Mouse (Mus musculus) liver, postnatal 0 days (tissue): ENCODE data around the gene B4galt3. TPM values are rescaled to one million over a fixed set of nuclear protein-coding genes. Genes with fewer than 3 reads are reported as not detected.
A peak's percentile ranks its signal among the peaks of the same experiment; 100 is the strongest.

Source experiments
- ATAC-seq: fragments of 200-750 bp; cut with Nextera tagmentation; 2 replicates; pipeline ENCODE4 v1.8.0; 2017; ENCODE audit warnings: mild to moderate bottlenecking, moderate library complexity
- DNase-seq: peaks from one replicate; pipeline ENCODE4 v3.0.0-alpha.2; 2016
- H3K27ac ChIP-seq: fragments of 300-500 bp; sonication (generic); 2 replicates; pipeline ENCODE4 v1.5.1; 2014; ENCODE audit warnings: antibody characterized with exemption, moderate library complexity, mild to moderate bottlenecking, low read depth
- H3K27me3 ChIP-seq: fragments of 300-500 bp; sonication (generic); 2 replicates; pipeline ENCODE4 v1.6.1; 2014; ENCODE audit warnings: low read length, control low read depth, mixed read lengths; ENCODE audit not compliant: insufficient read depth
- H3K36me3 ChIP-seq: fragments of 300-500 bp; sonication (generic); replicated peaks from 2 replicates; pipeline ENCODE4 v1.6.1; 2014; ENCODE audit warnings: mild to moderate bottlenecking, control low read depth, low read length, moderate library complexity, mixed read lengths; ENCODE audit not compliant: insufficient read depth
- H3K4me1 ChIP-seq: fragments of 300-500 bp; sonication (generic); 2 replicates; pipeline ENCODE4 v1.6.1; 2014; ENCODE audit warnings: antibody characterized with exemption, mild to moderate bottlenecking, control low read depth; ENCODE audit not compliant: insufficient read depth
- H3K4me2 ChIP-seq: fragments of 300-500 bp; sonication (generic); 2 replicates; pipeline ENCODE4 v1.6.1; 2014; ENCODE audit warnings: low read depth, mild to moderate bottlenecking, low read length, moderate library complexity, mixed read lengths
- H3K4me3 ChIP-seq: fragments of 300-500 bp; sonication (generic); 2 replicates; pipeline ENCODE4 v1.5.1; 2014; ENCODE audit warnings: low read depth, low read length
- H3K9ac ChIP-seq: fragments of 300-500 bp; sonication (generic); replicated peaks from 2 replicates; pipeline ENCODE4 v1.6.1; 2014; ENCODE audit warnings: mild to moderate bottlenecking, moderate library complexity
- H3K9me3 ChIP-seq: fragments of 300-500 bp; sonication (generic); 2 replicates; pipeline ENCODE4 v1.6.1; 2016; ENCODE audit warnings: mild to moderate bottlenecking, control low read depth, low read length, mixed read lengths
- CTCF ChIP-seq: sonication (generic); IDR thresholded peaks from 2 replicates; pipeline ENCODE4 v1.5.1; 2016; ENCODE audit warnings: antibody characterized with exemption, low read depth
- EP300 ChIP-seq: IDR thresholded peaks from 2 replicates; pipeline ENCODE4 v1.6.1; 2016; ENCODE audit warnings: antibody characterized with exemption, low read depth, mild to moderate bottlenecking
- WGBS: fragments of 180-500 bp; shearing (Covaris S2); extraction: QIAGEN DNeasy Blood & Tissue Kit; methylation state at CpG from one replicate; pipeline ENCODE4 v1.1.7; 2014; ENCODE audit not compliant: insufficient replicate concordance; 5-methylcytosine and 5-hydroxymethylcytosine counted together
- polyA plus RNA-seq: library from polyadenylated mRNA; unstranded; fragments of >200 nt; fragmentation: Nextera tagmentation; extraction: Ambion mirVana; gene quantifications from 2 replicates; pipeline ENCODE4 v1.2.1, GENCODE M21; 2015

The B4galt3 gene
- polyA plus RNA-seq, 1 experiment from 2014 or later = 16.0 TPM

- DNase-seq (peak; percentile 75), ATAC-seq (peak; percentile 62)
Measured at GRCm38 (mm10) chr1:171223796-171224195, 46.3 kb upstream of the B4galt3 start.

GRCm38 (mm10) chr1:171224857-171225256, 45.3 kb upstream of the B4galt3 start, which contains the start of gene Apoa2:
TSS of gene Apoa2 (plus strand) at chr1:171225054.
- peak; percentile 77 for DNase-seq
- no peaks in the 10 kb centered on the region for H3K9me3 ChIP-seq
- H3K27me3 ChIP-seq = no peaks in the 10 kb centered on the region
- peak within 1 kb of the TSS; percentile 63 for H3K4me2 ChIP-seq
- ATAC-seq = peak; percentile 25
- TF ChIP-seq EP300 (peak; percentile 69), CTCF (0 out of 2 replicates have a peak, but pooled peaks have one; percentile 4)
- peak within 1 kb of the TSS; percentile 95 for H3K27ac ChIP-seq
- peak within 1 kb of the TSS; percentile 65 for H3K9ac ChIP-seq
- 68% methylated on average over 5 of the region's 5 CpGs for WGBS
- peaks cover 21% of the 10 kb centered on the region for H3K4me1 ChIP-seq
- peaks cover 2% of the 10 kb centered on the region; the same call in 1 of the 2 replicates for H3K36me3 ChIP-seq
- H3K4me3 ChIP-seq = peak within 1 kb of the TSS; percentile 50

More at GRCm38 (mm10) chr1:171223796-171224195, 46.3 kb upstream of the B4galt3 start:
- WGBS = 61% methylated on average over 2 of the region's 2 CpGs
- H3K36me3 ChIP-seq = peaks cover 11% of the 10 kb centered on the region
- no peak overlapping the region for H3K4me2 ChIP-seq
- peak overlapping the region; percentile 95 for H3K27ac ChIP-seq
- H3K9me3 ChIP-seq = no peaks in the 10 kb centered on the region
- H3K4me1 ChIP-seq = peaks cover 19% of the 10 kb centered on the region
- H3K4me3 ChIP-seq = no peak overlapping the region
- TF ChIP-seq EP300 (no peak; the same call in 1 of the 2 replicates), CTCF (no peak)
- no peaks in the 10 kb centered on the region for H3K27me3 ChIP-seq
- no peak overlapping the region for H3K9ac ChIP-seq

- Histone ChIP-seq H3K27ac (peak overlapping the region; percentile 95), H3K27me3 (no peaks in the 10 kb centered on the region), H3K4me2 (peak overlapping the region; percentile 63), H3K4me1 (peaks cover 24% of the 10 kb centered on the region), H3K36me3 (no peaks in the 10 kb centered on the region), H3K4me3 (peak overlapping the region; percentile 50), H3K9ac (no peak overlapping the region), H3K9me3 (no peaks in the 10 kb centered on the region)
- DNase-seq (no peak), ATAC-seq (no peak)
- no peak for TF ChIP-seq CTCF
- TF ChIP-seq EP300 = no peak
- WGBS = 41% methylated on average over 4 of the region's 4 CpGs
Measured at GRCm38 (mm10) chr1:171226780-171227179, 43.3 kb upstream of the B4galt3 start.

DNA sequence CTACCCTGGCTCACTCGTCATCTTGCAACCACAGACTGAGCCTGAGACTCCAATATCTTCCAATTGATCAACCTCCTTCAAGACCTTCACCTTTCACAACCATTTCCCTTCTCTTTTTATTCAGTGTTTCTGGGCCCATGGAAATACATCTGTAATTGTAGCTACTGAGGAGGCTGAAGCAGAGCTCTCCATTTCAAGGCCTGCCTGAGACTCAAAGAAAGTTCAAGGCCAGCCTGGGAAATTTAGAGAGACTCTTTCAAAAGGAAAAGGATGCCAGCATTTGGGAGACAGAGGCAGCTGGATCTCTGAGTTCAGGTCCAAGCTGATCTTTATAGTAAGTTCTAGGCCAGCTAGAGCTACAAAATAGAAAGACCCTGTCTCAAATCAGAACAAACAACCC, 42.2 kb upstream of the B4galt3 start:
- no peaks in the 10 kb centered on the region for H3K27me3 ChIP-seq
- H3K4me2 ChIP-seq = no peak overlapping the region
- ATAC-seq = no peak
- TF ChIP-seq CTCF (no peak), EP300 (no peak)
- peaks cover 24% of the 10 kb centered on the region for H3K4me1 ChIP-seq
- H3K36me3 ChIP-seq = no peaks in the 10 kb centered on the region
- no peaks in the 10 kb centered on the region for H3K9me3 ChIP-seq
- H3K27ac ChIP-seq = peak overlapping the region; percentile 95; the same call in 1 of the 2 replicates
- H3K4me3 ChIP-seq = no peak overlapping the region
- 43% methylated on average over 1 of the region's 1 CpGs for WGBS
- no peak for DNase-seq
- no peak overlapping the region for H3K9ac ChIP-seq

DNA sequence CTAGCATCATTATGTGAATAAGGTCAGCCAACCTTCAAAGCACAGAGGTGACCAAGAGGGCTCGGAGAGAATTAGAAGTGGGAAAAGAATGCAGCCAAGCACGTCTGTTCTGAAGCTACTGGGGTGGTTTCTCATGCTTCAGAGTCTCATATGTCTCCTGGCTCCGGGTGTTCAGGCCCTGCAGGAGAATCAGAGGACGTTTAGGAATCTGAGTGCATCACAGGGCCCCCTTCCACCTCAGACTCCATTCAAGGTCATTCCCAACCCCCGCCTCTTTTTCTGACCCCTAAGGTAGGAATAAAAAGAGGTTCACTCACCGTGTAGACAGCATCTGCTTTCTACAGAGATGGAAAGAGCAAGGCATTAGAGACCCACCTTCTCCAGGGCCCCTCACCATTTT, 40.4 kb upstream of the B4galt3 start:
- no peaks in the 10 kb centered on the region for H3K27me3 ChIP-seq
- TF ChIP-seq CTCF = no peak
- TF ChIP-seq EP300 = no peak
- H3K36me3 ChIP-seq = peaks cover 9% of the 10 kb centered on the region
- WGBS = 71% methylated on average over 6 of the region's 6 CpGs
- no peaks in the 10 kb centered on the region for H3K9me3 ChIP-seq
- DNase-seq (no peak), ATAC-seq (no peak)
- no peak overlapping the region for H3K27ac ChIP-seq
- H3K4me3 ChIP-seq = no peak overlapping the region
- H3K9ac ChIP-seq = no peak overlapping the region
- no peak overlapping the region for H3K4me2 ChIP-seq
- H3K4me1 ChIP-seq = peaks cover 23% of the 10 kb centered on the region

- Histone ChIP-seq H3K4me3 (no peak overlapping the region), H3K9me3 (no peaks in the 10 kb centered on the region), H3K4me2 (no peak overlapping the region), H3K27ac (no peak overlapping the region), H3K9ac (no peak overlapping the region), H3K27me3 (no peaks in the 10 kb centered on the region), H3K36me3 (peaks cover 12% of the 10 kb centered on the region), H3K4me1 (peaks cover 23% of the 10 kb centered on the region)
- WGBS = 76% methylated on average over 3 of the region's 3 CpGs
- ATAC-seq (no peak), DNase-seq (no peak)
- TF ChIP-seq CTCF (no peak), EP300 (no peak)
Measured at GRCm38 (mm10) chr1:171230215-171230614, 39.9 kb upstream of the B4galt3 start.

- ATAC-seq (no peak), DNase-seq (no peak)
- Histone ChIP-seq H3K27ac (peak overlapping the region; percentile 82), H3K27me3 (no peaks in the 10 kb centered on the region), H3K4me1 (peaks cover 23% of the 10 kb centered on the region), H3K9ac (no peak overlapping the region), H3K36me3 (peaks cover 27% of the 10 kb centered on the region), H3K9me3 (no peaks in the 10 kb centered on the region), H3K4me3 (peak overlapping the region; percentile 48), H3K4me2 (peak overlapping the region; percentile 51)
- TF ChIP-seq EP300 (no peak), CTCF (no peak)
- WGBS = 30% methylated on average over 4 of the region's 4 CpGs
Measured at GRCm38 (mm10) chr1:171231844-171232243, 38.3 kb upstream of the B4galt3 start.
